Mouse (Mus musculus) induced T-regulatory cell, adult 2 months (primary cell): ENCODE data around the gene Pla2g7.

Experiments used
- DNase-seq: peaks from one replicate; pipeline ENCODE4 v3.0.0-alpha.2; 2012; ENCODE audit warnings: low read depth

The Pla2g7 gene

DNA sequence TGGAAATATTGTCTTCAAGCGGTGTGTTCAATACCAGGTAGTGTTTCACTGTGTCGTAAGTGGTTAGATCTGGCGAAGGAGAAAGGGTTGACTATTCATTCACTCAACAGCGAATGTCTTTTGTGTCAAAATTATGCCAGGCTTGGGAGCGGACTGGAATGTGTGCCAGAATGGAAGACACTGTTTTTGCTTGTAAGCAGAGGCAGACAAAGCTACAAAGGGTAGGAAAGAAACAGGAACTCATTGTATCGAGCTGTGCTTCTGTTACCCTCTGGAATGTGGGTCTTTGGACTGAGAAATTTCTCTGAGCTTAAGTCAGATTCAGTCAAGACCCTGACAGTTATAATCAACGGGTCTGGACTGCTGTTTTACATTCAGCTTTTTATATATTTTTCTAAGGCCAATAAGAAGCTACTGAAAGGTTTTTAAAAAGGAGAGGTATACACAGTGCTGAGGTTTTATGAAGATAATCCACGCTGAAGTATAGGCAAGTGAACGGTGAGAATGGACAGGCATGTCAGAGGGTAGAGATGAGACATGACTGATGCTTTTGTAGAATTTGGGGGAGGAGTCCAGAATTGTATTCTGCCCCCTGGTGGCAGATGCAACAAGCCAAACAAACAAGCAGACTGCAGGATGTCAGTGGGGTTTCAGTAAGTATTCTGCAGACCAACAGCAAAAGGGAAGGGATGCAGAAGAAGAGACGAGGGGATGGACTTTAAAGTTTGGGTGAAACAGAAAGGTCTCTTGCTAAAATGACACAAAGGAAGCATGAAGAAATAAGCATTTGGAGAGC is 81.9 kb downstream of the Pla2g7 start:
- DNase-seq, result peak; percentile 53

DNA sequence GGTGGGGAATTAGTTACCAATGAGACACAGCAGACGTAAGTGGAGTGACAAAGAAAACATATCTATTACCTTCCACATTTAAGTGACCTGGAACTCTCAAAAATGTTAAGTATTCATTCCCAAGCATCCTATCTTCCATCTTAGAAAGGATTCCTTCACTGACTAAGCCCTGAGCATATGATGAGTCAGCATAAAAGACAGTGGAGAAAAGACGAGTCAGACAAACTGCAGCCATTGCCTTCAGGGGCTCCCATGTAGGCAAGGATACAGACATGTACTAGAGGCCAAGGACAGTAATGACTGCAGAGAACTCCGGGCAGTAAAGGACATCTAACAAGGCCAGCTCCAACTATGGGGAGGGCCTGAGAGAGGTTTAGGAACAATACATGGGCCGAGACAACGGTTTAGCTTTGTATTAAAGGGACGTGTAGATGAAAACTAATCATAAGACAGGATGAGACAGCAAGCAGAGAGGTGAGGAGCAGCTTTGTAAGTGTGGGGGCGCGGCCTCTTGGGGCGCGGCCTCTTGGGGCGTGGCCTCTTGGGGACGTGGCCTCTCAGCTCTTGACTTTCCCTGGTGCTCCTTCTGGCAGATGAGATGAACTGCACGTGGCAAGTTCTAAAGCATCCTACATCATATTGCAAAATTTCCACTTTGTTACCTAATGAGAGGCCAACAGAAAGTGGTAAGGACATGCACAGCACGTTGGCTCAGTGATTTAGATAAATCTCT is 83.6 kb downstream of the Pla2g7 start:
- peak; percentile 33 for DNase-seq
